Mouse (Mus musculus) CH12.LX (cell line): Measurements from ENCODE around the gene Tfpt. TPM values are rescaled to one million over a fixed set of nuclear protein-coding genes. Genes with fewer than 3 reads are reported as not detected.

Experiments
- DNase-seq: peaks from one replicate; pipeline ENCODE4 v3.0.0-alpha.2; 2013; ENCODE audit errors: extremely low read depth
- H3K27ac ChIP-seq: 2 replicates; pipeline ENCODE4 v1.5.1; 2012; ENCODE audit warnings: low read depth, mild to moderate bottlenecking, control low read depth, moderate library complexity; ENCODE audit not compliant: insufficient read depth
- H3K27me3 ChIP-seq: replicated peaks from 2 replicates; pipeline ENCODE3; 2012; ENCODE audit warnings: inconsistent platforms
- H3K36me3 ChIP-seq, 2 experiments: replicated peaks in 1 of 2; 2 replicates each; pipeline versions ENCODE3 to v1.6.1; 2012; ENCODE audit warnings: inconsistent platforms in 1 of 2, low read length in 1 of 2, mild to moderate bottlenecking in 1 of 2, mixed read lengths in 1 of 2, moderate library complexity in 1 of 2; ENCODE audit not compliant: control insufficient read depth in 1 of 2, insufficient read depth in 1 of 2
- H3K4me1 ChIP-seq, 2 experiments: 2 replicates each; pipeline ENCODE4 v1.6.1; 2012; ENCODE audit warnings: inconsistent platforms in 1 of 2, moderate library complexity in 1 of 2; ENCODE audit not compliant: insufficient read depth in 2 of 2, control insufficient read depth in 1 of 2
- H3K4me2 ChIP-seq: 2 replicates; pipeline ENCODE4 v1.6.1; 2012; ENCODE audit warnings: low read depth, mild to moderate bottlenecking, control low read depth; ENCODE audit not compliant: poor library complexity, insufficient read depth, severe bottlenecking
- H3K4me3 ChIP-seq, 3 experiments: fragments of 150-350 bp in 1 of 3; sonication (generic) in 1 of 3; replicated peaks in 1 of 3; 2 replicates each; pipeline versions ENCODE3 to v1.5.1; 2011 to 2012; ENCODE audit warnings: low read depth in 2 of 3, low read length in 2 of 3, mild to moderate bottlenecking in 2 of 3, moderate library complexity in 2 of 3, control low read depth in 1 of 3, improper control_type of control experiment in 1 of 3, inconsistent platforms in 1 of 3, mixed read lengths in 1 of 3; ENCODE audit not compliant: poor library complexity in 1 of 3
- H3K79me2 ChIP-seq: replicated peaks from 2 replicates; pipeline ENCODE4 v1.6.1; 2012; ENCODE audit warnings: mild to moderate bottlenecking, moderate library complexity; ENCODE audit not compliant: control insufficient read depth, poor library complexity, insufficient read depth, severe bottlenecking; ENCODE audit errors: extremely low read depth
- H3K9ac ChIP-seq: 2 replicates; pipeline ENCODE4 v1.6.1; 2012; ENCODE audit warnings: low read depth, mild to moderate bottlenecking, control low read depth, moderate library complexity; ENCODE audit not compliant: insufficient read depth
- H3K9me3 ChIP-seq: replicated peaks from 2 replicates; pipeline ENCODE3; 2012; ENCODE audit warnings: low read length, inconsistent platforms, mixed read lengths
- BHLHE40 ChIP-seq: IDR thresholded peaks from 2 replicates; pipeline ENCODE4 v1.6.1; 2011; ENCODE audit warnings: mild to moderate bottlenecking, low read depth, low read length, improper control_type of control experiment
- CHD1 ChIP-seq: IDR thresholded peaks from 2 replicates; pipeline ENCODE4 v1.6.1; 2012; ENCODE audit warnings: low read depth, low read length, improper control_type of control experiment, inconsistent platforms
- CHD2 ChIP-seq: IDR thresholded peaks from 2 replicates; pipeline ENCODE4 v1.6.1; 2011; ENCODE audit warnings: low read length, improper control_type of control experiment
- CTCF ChIP-seq, 2 experiments: IDR thresholded peaks in 1 of 2; conservative IDR thresholded peaks in 1 of 2; 2 replicates each; pipeline ENCODE4 v1.5.1; 2011 to 2012; ENCODE audit warnings: low read depth in 2 of 2, low read length in 2 of 2, improper control_type of control experiment in 1 of 2, inconsistent platforms in 1 of 2, mild to moderate bottlenecking in 1 of 2, moderate library complexity in 1 of 2
- E2F4 ChIP-seq: IDR thresholded peaks from 2 replicates; pipeline ENCODE4 v1.6.1; 2011; ENCODE audit warnings: low read depth, low read length, improper control_type of control experiment; ENCODE audit not compliant: insufficient replicate concordance
- ELF1 ChIP-seq: IDR thresholded peaks from 2 replicates; pipeline ENCODE4 v1.6.1; 2014; ENCODE audit warnings: low read depth, mild to moderate bottlenecking, inconsistent platforms, low read length, improper control_type of control experiment
- EP300 ChIP-seq: IDR thresholded peaks from 2 replicates; pipeline ENCODE4 v1.6.1; 2011; ENCODE audit warnings: low read length, improper control_type of control experiment
- ETS1 ChIP-seq: conservative IDR thresholded peaks from 2 replicates; pipeline ENCODE4 v1.6.1; 2012; ENCODE audit warnings: low read depth, mild to moderate bottlenecking, inconsistent platforms, low read length, improper control_type of control experiment, moderate library complexity
- GABPA ChIP-seq: IDR thresholded peaks from 2 replicates; pipeline ENCODE4 v1.6.1; 2012; ENCODE audit warnings: low read depth, low read length, improper control_type of control experiment, inconsistent platforms; ENCODE audit not compliant: insufficient replicate concordance
- HCFC1 ChIP-seq: IDR thresholded peaks from 2 replicates; pipeline ENCODE4 v1.6.1; 2012; ENCODE audit warnings: low read depth, mild to moderate bottlenecking, inconsistent platforms, low read length, improper control_type of control experiment
- IRF4 ChIP-seq: IDR thresholded peaks from 2 replicates; pipeline ENCODE4 v1.6.1; 2014; ENCODE audit warnings: low read depth, mild to moderate bottlenecking, inconsistent platforms, low read length, improper control_type of control experiment
- JUN ChIP-seq: IDR thresholded peaks from 2 replicates; pipeline ENCODE4 v1.6.1; 2011; ENCODE audit warnings: low read depth, mild to moderate bottlenecking, low read length, improper control_type of control experiment, moderate library complexity; ENCODE audit not compliant: insufficient read depth
- JUND ChIP-seq: conservative IDR thresholded peaks from 2 replicates; pipeline ENCODE4 v1.6.1; 2011; ENCODE audit warnings: low read depth, low read length, improper control_type of control experiment
- KAT2A ChIP-seq: IDR thresholded peaks from 2 replicates; pipeline ENCODE4 v1.6.1; 2012; ENCODE audit warnings: low read length, improper control_type of control experiment, inconsistent platforms; ENCODE audit not compliant: insufficient replicate concordance
- MAFK ChIP-seq: IDR thresholded peaks from 2 replicates; pipeline ENCODE4 v1.6.1; 2011; ENCODE audit warnings: low read length, improper control_type of control experiment; ENCODE audit not compliant: insufficient replicate concordance
- MAX ChIP-seq: IDR thresholded peaks from 2 replicates; pipeline ENCODE4 v1.6.1; 2011; ENCODE audit warnings: low read length, improper control_type of control experiment
- MAZ ChIP-seq: IDR thresholded peaks from 2 replicates; pipeline ENCODE4 v1.6.1; 2012; ENCODE audit warnings: low read depth, mild to moderate bottlenecking, inconsistent platforms, low read length, improper control_type of control experiment, moderate library complexity
- MEF2A ChIP-seq: IDR thresholded peaks from 2 replicates; pipeline ENCODE4 v1.6.1; 2014; ENCODE audit warnings: low read depth, mild to moderate bottlenecking, inconsistent platforms, low read length, improper control_type of control experiment, borderline replicate concordance
- MXI1 ChIP-seq: IDR thresholded peaks from 2 replicates; pipeline ENCODE4 v1.6.1; 2011; ENCODE audit warnings: mild to moderate bottlenecking, low read depth, low read length, improper control_type of control experiment
- MYC ChIP-seq: IDR thresholded peaks from 2 replicates; pipeline ENCODE4 v1.6.1; 2011; ENCODE audit warnings: low read depth, mild to moderate bottlenecking, improper control_type of control experiment, low read length
- NRF1 ChIP-seq: IDR thresholded peaks from 2 replicates; pipeline ENCODE4 v1.6.1; 2014; ENCODE audit warnings: low read depth, mild to moderate bottlenecking, inconsistent platforms, low read length, improper control_type of control experiment, moderate library complexity
- PAX5 ChIP-seq: IDR thresholded peaks from 2 replicates; pipeline ENCODE4 v1.6.1; 2012; ENCODE audit warnings: low read length, inconsistent platforms, mixed read lengths
- POLR2AphosphoS2 ChIP-seq: IDR thresholded peaks from 2 replicates; pipeline ENCODE4 v1.6.1; 2011; ENCODE audit warnings: low read depth, low read length, improper control_type of control experiment
- RAD21 ChIP-seq: IDR thresholded peaks from 2 replicates; pipeline ENCODE4 v1.6.1; 2011; ENCODE audit warnings: low read depth, mild to moderate bottlenecking, low read length, improper control_type of control experiment, moderate library complexity
- RCOR1 ChIP-seq: conservative IDR thresholded peaks from 2 replicates; pipeline ENCODE4 v1.6.1; 2012; ENCODE audit warnings: low read depth, mild to moderate bottlenecking, inconsistent platforms, low read length, improper control_type of control experiment
- SIN3A ChIP-seq: IDR thresholded peaks from 2 replicates; pipeline ENCODE4 v1.6.1; 2012; ENCODE audit warnings: low read length, improper control_type of control experiment, inconsistent platforms
- SMC3 ChIP-seq: IDR thresholded peaks from 2 replicates; pipeline ENCODE4 v1.6.1; 2011; ENCODE audit warnings: low read depth, low read length, improper control_type of control experiment
- TBP ChIP-seq: conservative IDR thresholded peaks from 2 replicates; pipeline ENCODE4 v1.6.1; 2011; ENCODE audit warnings: low read depth, low read length, improper control_type of control experiment
- TCF12 ChIP-seq: IDR thresholded peaks from 2 replicates; pipeline ENCODE4 v1.6.1; 2014; ENCODE audit warnings: low read depth, mild to moderate bottlenecking, inconsistent platforms, low read length, improper control_type of control experiment
- UBTF ChIP-seq: IDR thresholded peaks from 2 replicates; pipeline ENCODE4 v1.6.1; 2012; ENCODE audit warnings: low read depth, mild to moderate bottlenecking, inconsistent platforms, low read length, improper control_type of control experiment, moderate library complexity
- USF1 ChIP-seq: IDR thresholded peaks from 2 replicates; pipeline ENCODE4 v1.6.1; 2014; ENCODE audit warnings: low read depth, mild to moderate bottlenecking, inconsistent platforms, low read length, improper control_type of control experiment
- USF2 ChIP-seq: conservative IDR thresholded peaks from 2 replicates; pipeline ENCODE4 v1.6.1; 2011; ENCODE audit warnings: low read depth, low read length, improper control_type of control experiment
- ZC3H11A ChIP-seq: IDR thresholded peaks from 2 replicates; pipeline ENCODE4 v1.6.1; 2012; ENCODE audit warnings: low read depth, mild to moderate bottlenecking, inconsistent platforms, low read length, improper control_type of control experiment
- ZKSCAN1 ChIP-seq: IDR thresholded peaks from 2 replicates; pipeline ENCODE4 v1.6.1; 2012; ENCODE audit warnings: low read depth, inconsistent platforms, low read length, improper control_type of control experiment, borderline replicate concordance
- ZMIZ1 ChIP-seq: IDR thresholded peaks from 2 replicates; pipeline ENCODE4 v1.6.1; 2012; ENCODE audit warnings: low read depth, mild to moderate bottlenecking, inconsistent platforms, low read length, improper control_type of control experiment
- ZNF384 ChIP-seq: IDR thresholded peaks from 2 replicates; pipeline ENCODE4 v1.6.1; 2012; ENCODE audit warnings: low read depth, low read length, improper control_type of control experiment, inconsistent platforms
- dilution Hi-C: fragments of 300-500 bp; cut with MboI; formaldehyde crosslinking; loops from 2 replicates; pipeline ENCODE4 v1.14.3; 2020; ENCODE audit warnings: low sequenced_read_pairs; ENCODE audit not compliant: extremely low pct_unique_long_range_greater_than_20kb, extremely low pct_ligation_motif_present
- in situ Hi-C: fragments of 300-500 bp; cut with MboI; formaldehyde crosslinking; loops from 3 replicates; pipeline ENCODE4 v1.14.3; 2019; ENCODE audit warnings: low sequenced_read_pairs, low pct_ligation_motif_present, low pct_unique_long_range_greater_than_20kb, mixed read lengths
- polyA plus RNA-seq: library from polyadenylated mRNA; unstranded; fragments of >175 nt; gene quantifications from 2 replicates; pipeline ENCODE4 v1.2.1, GENCODE M21; 2012; ENCODE audit warnings: low read depth; ENCODE audit not compliant: insufficient read length
- total RNA-seq, 2 experiments: library from RNA; depleted of rRNA; stranded (reverse); fragments of 300-350 nt in 1 of 2; fragments of >200 nt in 1 of 2; gene quantifications; 2 replicates each; pipeline ENCODE4 v1.2.3; 2012 to 2014

Tfpt gene
- total RNA-seq (2012; rRNA removed) (28.8 and 33.2 TPM in 2 replicates), total RNA-seq (2014; rRNA removed) (15.1 and 15.9 TPM in 2 replicates), polyA plus RNA-seq (38.6 and 44.0 TPM in 2 replicates)

DNA sequence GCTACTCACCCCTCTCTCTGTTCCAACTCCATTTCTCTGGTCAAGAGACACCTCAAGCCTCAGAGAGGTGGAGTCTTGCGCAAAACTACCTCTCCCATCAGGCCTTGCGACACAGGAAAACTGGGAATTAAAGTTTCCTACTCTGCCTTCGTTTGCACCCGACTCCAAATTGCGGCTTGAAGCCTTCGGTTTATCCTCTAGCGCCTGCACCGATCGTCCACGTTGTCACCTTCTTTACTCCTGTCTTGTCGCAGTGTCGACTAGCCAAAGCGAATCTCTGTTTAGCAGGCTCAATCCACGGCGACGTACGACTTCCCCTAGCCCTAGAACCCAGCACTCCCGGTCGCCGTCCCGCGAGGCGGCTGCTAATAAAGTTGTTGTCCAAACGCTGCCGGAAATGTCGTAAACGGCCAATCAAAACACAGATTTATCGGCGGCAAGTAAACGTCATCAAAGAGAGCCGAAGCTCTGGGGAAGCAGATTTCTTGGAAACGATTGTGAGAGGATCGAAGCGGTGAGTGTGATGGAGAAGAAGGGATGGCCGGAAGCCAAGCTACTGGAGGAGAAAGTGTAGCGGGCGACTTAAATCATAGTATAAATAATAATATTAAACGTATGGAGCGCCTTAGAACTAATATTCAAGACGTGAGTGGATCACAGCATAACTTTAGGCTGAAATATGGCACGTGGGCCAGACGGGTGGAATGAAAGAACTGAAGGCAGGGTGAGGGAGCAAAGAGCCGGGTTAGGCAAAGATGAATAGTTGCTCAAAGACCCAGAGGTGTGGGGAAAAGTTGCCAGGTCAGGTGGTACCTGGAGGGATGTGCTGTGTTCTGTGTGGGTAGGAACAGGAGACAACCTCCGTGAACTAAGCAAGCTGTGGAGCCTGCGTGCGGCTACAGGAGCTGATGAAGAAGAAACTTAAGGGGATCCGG, at the start of gene Tfpt, which contains the start of gene Prpf31:
Gene Tfpt (minus strand): TSS at position 387 of the 935 bp plus-strand sequence.
Gene Prpf31 (plus strand): TSS at position 443 of the 935 bp plus-strand sequence.
- Histone ChIP-seq H3K9me3 (no peaks in the 10 kb centered on the region), H3K27ac (peak within 1 kb of the TSS; percentile 56), H3K36me3 (peaks cover 37 to 72% of the 10 kb centered on the region in 2 experiments), H3K4me2 (peak within 1 kb of the TSS; percentile 84), H3K27me3 (no peaks in the 10 kb centered on the region), H3K79me2 (peaks cover 37% of the 10 kb centered on the region), H3K4me1 (peaks cover 7 to 48% of the 10 kb centered on the region in 2 experiments), H3K4me3 (peak within 1 kb of the TSS; percentile 67 to 75 (median 69)), H3K9ac (peak within 1 kb of the TSS; percentile 96)
- dilution Hi-C loops (no loop called here), in situ Hi-C loops (no loop called here)
- peak; percentile 97 for DNase-seq
- TF ChIP-seq RAD21 (no peak), ZKSCAN1 (no peak), BHLHE40 (no peak), SMC3 (no peak), TBP (peak; percentile 76; the same call in 1 of the 2 replicates), KAT2A (peak; percentile 94; the same call in 1 of the 2 replicates), IRF4 (peak; percentile 77), RCOR1 (no peak), USF1 (no peak), EP300 (no peak), UBTF (no peak), MAFK (no peak), TCF12 (0 out of 2 replicates have a peak, but pooled peaks have one; percentile 68), MEF2A (peak; percentile 37; the same call in 1 of the 2 replicates), CHD2 (peak; percentile 86), MXI1 (peak; percentile 87), PAX5 (no peak), NRF1 (0 out of 2 replicates have a peak, but pooled peaks have one; percentile 19), MYC (peak; percentile 67), ZMIZ1 (peak; percentile 32; the same call in 1 of the 2 replicates), ZNF384 (no peak), CTCF (conservative IDR thresholded peaks at IDR 0.05 in 1 of 2, IDR thresholded peaks at IDR 0.05 in 1 of 2; ENCODE audit: low read depth in 2 of 2, low read length in 2 of 2) (no peak), ETS1 (0 out of 2 replicates have a peak, but pooled peaks have one; percentile 14), ELF1 (peak; percentile 90), CHD1 (no peak), SIN3A (peak; percentile 99), POLR2AphosphoS2 (no peak), ZC3H11A (no peak), JUND (peak; percentile 25; the same call in 1 of the 2 replicates), E2F4 (peak; percentile 88; the same call in 1 of the 2 replicates), HCFC1 (peak; percentile 96), JUN (no peak; the same call in 1 of the 2 replicates), GABPA (peak; percentile 37; the same call in 1 of the 2 replicates), MAZ (no peak), MAX (peak; percentile 58), USF2 (no peak)
